Mouse (Mus musculus) gastrocnemius, adult 2 months (tissue): ENCODE measurements around the gene Mxd3. TPM values are rescaled to one million over a fixed set of nuclear protein-coding genes. Genes with fewer than 3 reads are reported as not detected.

Experiments used
- DNase-seq: peaks from one replicate; pipeline ENCODE4 v3.0.0; 2022
- H3K27ac ChIP-seq: fragments of 200-600 bp; 2 replicates; pipeline ENCODE4 v1.8.1; 2022; ENCODE audit warnings: mild to moderate bottlenecking
- H3K4me3 ChIP-seq: fragments of 200-600 bp; 2 replicates; pipeline ENCODE4 v1.8.1; 2022; ENCODE audit warnings: mild to moderate bottlenecking, moderate library complexity
- CTCF ChIP-seq: fragments of 200-600 bp; IDR thresholded peaks from 2 replicates; pipeline ENCODE4 v1.8.1; 2022; ENCODE audit warnings: antibody characterized with exemption, mild to moderate bottlenecking, moderate library complexity
- intact Hi-C: fragments of 180-260 bp; cut with DNase I; formaldehyde crosslinking; loops from one replicate; pipeline ENCODE4 v1.15.1; 2025
- total RNA-seq, 2 experiments: library from RNA; stranded (reverse); gene quantifications; 2 replicates each; pipeline ENCODE4 v1.2.3; 2021

Gene Mxd3
- total RNA-seq, 2 experiments from 2014 or later: not detected

GRCm38 (mm10) chr13:55361145-55361544 is 31.5 kb upstream of the Mxd3 start:
- intact Hi-C loops: no loop called here
- Histone ChIP-seq H3K4me3 (peak overlapping the region; percentile 82), H3K27ac (peak overlapping the region; percentile 94; the same call in 1 of the 2 replicates)
- no peak for TF ChIP-seq CTCF
- DNase-seq: no peak

GRCm38 (mm10) chr13:55346745-55347144 is 17.1 kb upstream of the Mxd3 start:
- TF ChIP-seq CTCF: no peak
- Histone ChIP-seq H3K27ac (no peak overlapping the region), H3K4me3 (no peak overlapping the region)
- intact Hi-C loops: no loop called here
- DNase-seq: no peak

GRCm38 (mm10) chr13:55344286-55344685 is 14.7 kb upstream of the Mxd3 start:
- Histone ChIP-seq H3K27ac (no peak overlapping the region), H3K4me3 (no peak overlapping the region)
- TF ChIP-seq CTCF: no peak
- intact Hi-C loops: no loop called here
- no peak for DNase-seq

GRCm38 (mm10) chr13:55342469-55342868 is 12.8 kb upstream of the Mxd3 start:
- no peak for TF ChIP-seq CTCF
- H3K4me3 ChIP-seq: no peak overlapping the region
- no peak for DNase-seq

GRCm38 (mm10) chr13:55339259-55339658 is 9.6 kb upstream of the Mxd3 start:
- no peak overlapping the region for H3K27ac ChIP-seq
- TF ChIP-seq CTCF: no peak
- intact Hi-C loops: no loop called here
- H3K4me3 ChIP-seq: no peak overlapping the region
- no peak for DNase-seq

More at GRCm38 (mm10) chr13:55342469-55342868, 12.8 kb upstream of the Mxd3 start:
- intact Hi-C loops: no loop called here
- no peak overlapping the region for H3K27ac ChIP-seq

- H3K4me3 ChIP-seq: no peak overlapping the region
- no peak overlapping the region for H3K27ac ChIP-seq
- TF ChIP-seq CTCF: no peak
- intact Hi-C loops: no loop called here
- DNase-seq: no peak
Observed at GRCm38 (mm10) chr13:55338131-55339054, 8.8 kb upstream of the Mxd3 start.

- intact Hi-C loops: no loop called here
- no peak overlapping the region for H3K4me3 ChIP-seq
- TF ChIP-seq CTCF: no peak
- H3K27ac ChIP-seq: no peak overlapping the region
- DNase-seq: no peak
Observed at GRCm38 (mm10) chr13:55337341-55337975, 7.8 kb upstream of the Mxd3 start.

- H3K4me3 ChIP-seq: no peak overlapping the region
- intact Hi-C loops: no loop called here
- no peak for DNase-seq
- no peak overlapping the region for H3K27ac ChIP-seq
- no peak for TF ChIP-seq CTCF
Observed at GRCm38 (mm10) chr13:55335701-55336100, 6.1 kb upstream of the Mxd3 start.

- intact Hi-C loops: no loop called here
- no peak for TF ChIP-seq CTCF
- Histone ChIP-seq H3K27ac (no peak overlapping the region), H3K4me3 (no peak overlapping the region)
- DNase-seq: no peak
Observed at GRCm38 (mm10) chr13:55332331-55332730, 2.7 kb upstream of the Mxd3 start.

GRCm38 (mm10) chr13:55330567-55331400 is 1.2 kb upstream of the Mxd3 start:
- no peak for DNase-seq
- intact Hi-C loops: no loop called here
- Histone ChIP-seq H3K4me3 (peak overlapping the region; percentile 87), H3K27ac (no peak overlapping the region)
- peak; percentile 20 for TF ChIP-seq CTCF

- intact Hi-C loops: no loop called here
- TF ChIP-seq CTCF: no peak
- Histone ChIP-seq H3K4me3 (peak overlapping the region; percentile 87), H3K27ac (no peak overlapping the region)
- no peak for DNase-seq
Observed at GRCm38 (mm10) chr13:55329109-55329682, 427 bp downstream of the Mxd3 start.

- no peak for TF ChIP-seq CTCF
- no peak for DNase-seq
- intact Hi-C loops: no loop called here
Observed at GRCm38 (mm10) chr13:55328641-55329040, 982 bp downstream of the Mxd3 start.

GRCm38 (mm10) chr13:55328171-55328570 is 1.5 kb downstream of the Mxd3 start:
- Histone ChIP-seq H3K4me3 (no peak overlapping the region), H3K27ac (no peak overlapping the region)
- intact Hi-C loops: no loop called here
- no peak for TF ChIP-seq CTCF
- DNase-seq: no peak

More at GRCm38 (mm10) chr13:55328641-55329040, 982 bp downstream of the Mxd3 start:
- H3K27ac ChIP-seq: no peak overlapping the region
- H3K4me3 ChIP-seq: no peak overlapping the region
